Mouse (Mus musculus): ENCODE measurements around the gene Thsd7b.

- TF ChIP-seq CTCF (IDR thresholded peaks at IDR 0.05; ENCODE audit: low read depth, low read length) (no peak), GATA2 (IDR thresholded peaks at IDR 0.05; ENCODE audit: borderline replicate concordance, low read depth, low read length) (no peak), POLR2AphosphoS5 (IDR thresholded peaks at IDR 0.05; ENCODE audit: insufficient replicate concordance, low read depth, low read length) (no peak)
Observed at GRCm38 (mm10) chr1:130085207-130085606, 812.1 kb downstream of the Thsd7b start.
